Mouse (Mus musculus) left cerebral cortex, postnatal 25 days (tissue): Measurements from ENCODE around the gene Nr2f1. TPM values are rescaled to one million over a fixed set of nuclear protein-coding genes. Genes with fewer than 3 reads are reported as not detected.
"Not testable (repeated sequence)": the region's sequence is repeated elsewhere in the genome, so short reads cannot be mapped to it uniquely, and the experiment has no call there.

Experiments
- DNase-seq, 2 experiments: peaks; one replicate each; pipeline ENCODE4 v3.0.0; 2022; ENCODE audit warnings: low spot score in 2 of 2, mixed read lengths in 1 of 2
- intact Hi-C: fragments of 180-260 bp; cut with DNase I; formaldehyde crosslinking; loops from one replicate; pipeline ENCODE4 v1.15.1; 2025
- total RNA-seq, 2 experiments: library from RNA; stranded (reverse); gene quantifications; 2 replicates each; pipeline ENCODE4 v1.2.3; 2021

The Nr2f1 gene
- total RNA-seq, result 100 to 1,000 TPM; 114 to 122 TPM

DNA sequence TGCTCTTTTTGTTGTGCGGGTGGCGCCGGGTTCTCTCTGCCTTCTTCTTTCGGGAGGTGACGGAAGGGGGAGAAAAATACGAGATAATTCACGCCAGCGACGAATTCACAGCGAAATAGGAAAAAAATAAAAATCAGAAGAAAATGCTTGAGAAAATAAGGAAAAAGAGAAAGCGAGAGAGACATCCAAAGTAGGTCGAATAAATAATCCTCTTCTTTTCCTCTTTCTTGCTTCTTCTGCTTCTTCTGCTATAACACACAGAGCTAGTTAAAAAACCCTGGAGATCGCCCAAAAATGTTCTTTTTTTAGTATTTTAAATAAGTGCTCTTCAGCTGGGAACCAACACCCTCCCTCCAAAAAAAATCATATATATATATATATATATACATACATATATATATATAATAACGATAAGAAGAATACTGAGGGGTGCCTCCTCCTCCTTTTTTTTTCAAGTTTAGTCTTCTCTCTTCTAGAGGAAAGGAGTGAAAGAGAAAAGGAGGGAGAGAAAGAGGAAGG lies at the start of gene Nr2f1:
Gene Nr2f1, minus strand, starts transcription at position 116 of the 519 bp plus-strand sequence.
- intact Hi-C loops, result loop anchor here (5.0 to 10.0 kb wide), 10 partner anchors 228 to 1645 kb away; no protein-coding TSS in a partner anchor
- no peak for DNase-seq

DNA sequence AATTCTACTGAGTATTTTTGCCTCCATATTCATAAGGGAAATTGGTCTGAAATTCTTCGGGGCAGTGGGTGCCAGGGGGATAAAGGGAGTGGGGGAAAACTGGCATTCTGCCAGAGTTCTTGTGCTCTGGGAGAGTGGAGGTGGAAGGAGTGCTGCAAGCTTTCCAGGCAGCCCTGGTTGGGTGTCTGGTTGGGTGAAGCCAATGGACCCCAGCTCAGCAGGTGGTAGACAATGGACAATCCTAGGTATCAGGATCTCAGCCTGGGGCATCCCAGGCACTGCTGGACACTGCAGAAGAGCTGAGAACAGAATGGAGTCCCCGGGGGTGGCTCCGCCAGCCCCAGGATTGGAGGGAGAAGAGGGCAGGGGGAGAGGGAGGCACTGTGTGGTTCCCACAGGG lies 22.1 kb upstream of the Nr2f1 start:
- intact Hi-C loops, result no loop called here
- no peak for DNase-seq

GRCm38 (mm10) chr13:78220238-78220637 lies 20.7 kb upstream of the Nr2f1 start:
- intact Hi-C loops, result not testable (repeated sequence)

DNA sequence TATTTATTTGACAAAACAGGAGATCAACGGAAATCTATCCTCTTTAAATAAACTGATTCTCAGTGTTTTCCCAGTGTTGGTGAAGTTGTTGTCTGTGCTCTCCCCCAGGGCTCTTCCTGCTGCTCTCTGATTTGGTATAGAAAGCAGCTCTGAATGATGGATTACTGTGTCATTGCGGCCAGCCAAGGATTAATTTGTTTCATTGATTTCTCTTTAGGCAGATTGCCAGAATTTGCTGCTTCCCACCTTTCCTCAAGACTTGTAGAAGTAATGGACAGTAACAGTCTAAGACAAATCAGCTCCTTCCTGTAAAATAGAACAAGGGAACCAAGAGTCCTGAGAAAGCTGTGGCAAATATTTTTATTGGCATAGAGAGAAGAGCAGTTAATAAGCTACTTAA lies 15.7 kb upstream of the Nr2f1 start:
- intact Hi-C loops, result no loop called here
- DNase-seq, result no peak

More at GRCm38 (mm10) chr13:78220238-78220637, 20.7 kb upstream of the Nr2f1 start:
- DNase-seq, result not testable (repeated sequence)

GRCm38 (mm10) chr13:78213155-78213554 lies 13.6 kb upstream of the Nr2f1 start:
- DNase-seq, result no peak
- intact Hi-C loops, result no loop called here

DNA sequence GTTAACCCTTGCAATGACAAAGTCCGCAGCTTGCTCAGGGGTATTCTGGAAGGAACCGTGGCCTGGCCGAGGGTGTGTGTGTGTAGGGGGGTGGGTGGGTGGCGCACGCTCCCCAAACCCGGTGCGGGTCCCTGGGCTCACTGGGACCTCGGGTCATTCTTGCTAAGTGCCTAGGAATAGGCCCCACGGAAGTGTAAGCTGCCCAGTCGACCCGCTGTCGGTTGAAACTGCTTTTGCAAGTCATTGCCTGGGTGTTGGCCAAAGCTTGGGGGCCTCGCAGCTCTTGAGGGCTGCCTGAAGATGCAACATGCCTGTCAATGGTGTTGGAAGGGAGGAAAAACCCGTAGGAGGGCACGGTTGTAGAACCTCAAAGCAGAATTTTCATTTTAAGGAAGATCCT lies 12.6 kb upstream of the Nr2f1 start:
- peak; percentile 15 to 51 for DNase-seq
- intact Hi-C loops, result no loop called here

GRCm38 (mm10) chr13:78211231-78212010 lies 11.9 kb upstream of the Nr2f1 start:
- intact Hi-C loops, result no loop called here
- DNase-seq, result no peak

GRCm38 (mm10) chr13:78210748-78211089 lies 11.2 kb upstream of the Nr2f1 start:
- intact Hi-C loops, result no loop called here
- DNase-seq, result peak in 1 of 2 experiments; percentile 42

GRCm38 (mm10) chr13:78210029-78210747 lies 10.6 kb upstream of the Nr2f1 start:
- DNase-seq, result peak; percentile 70 to 76
- intact Hi-C loops, result no loop called here

DNA sequence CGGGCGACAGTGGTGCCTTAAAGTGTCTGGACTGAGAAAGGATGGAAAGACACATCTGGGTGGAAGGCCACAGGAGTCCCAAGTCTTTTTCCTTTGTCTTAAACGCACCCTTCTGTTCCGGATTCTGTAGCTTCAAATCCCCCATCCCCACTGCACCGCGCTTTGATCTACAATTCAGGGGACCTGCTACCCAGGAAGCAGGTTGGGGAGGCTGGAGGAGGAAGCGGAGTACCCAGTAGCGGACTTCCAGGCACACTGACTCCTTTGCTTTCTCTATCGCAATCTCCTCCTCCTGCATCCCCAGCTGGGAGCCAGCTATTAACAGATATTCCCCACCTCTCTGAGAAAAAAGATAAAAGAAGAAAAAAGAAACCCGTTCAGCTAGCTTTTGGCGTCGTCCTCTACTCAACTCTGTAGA lies 10.1 kb upstream of the Nr2f1 start:
- intact Hi-C loops, result loop anchor here (5.0 to 10.0 kb wide), 2 partner anchors 313 to 1635 kb away; no protein-coding TSS in a partner anchor
- no peak for DNase-seq

GRCm38 (mm10) chr13:78208689-78209410 lies 9.3 kb upstream of the Nr2f1 start:
- intact Hi-C loops, result loop anchor here (5.0 to 10.0 kb wide), 2 partner anchors 313 to 1636 kb away; no protein-coding TSS in a partner anchor
- peak in 1 of 2 experiments; percentile 22 for DNase-seq

GRCm38 (mm10) chr13:78207796-78208645 lies 8.5 kb upstream of the Nr2f1 start:
- intact Hi-C loops, result loop anchor here (5.0 to 10.0 kb wide), 2 partner anchors 314 to 1637 kb away; no protein-coding TSS in a partner anchor

DNA sequence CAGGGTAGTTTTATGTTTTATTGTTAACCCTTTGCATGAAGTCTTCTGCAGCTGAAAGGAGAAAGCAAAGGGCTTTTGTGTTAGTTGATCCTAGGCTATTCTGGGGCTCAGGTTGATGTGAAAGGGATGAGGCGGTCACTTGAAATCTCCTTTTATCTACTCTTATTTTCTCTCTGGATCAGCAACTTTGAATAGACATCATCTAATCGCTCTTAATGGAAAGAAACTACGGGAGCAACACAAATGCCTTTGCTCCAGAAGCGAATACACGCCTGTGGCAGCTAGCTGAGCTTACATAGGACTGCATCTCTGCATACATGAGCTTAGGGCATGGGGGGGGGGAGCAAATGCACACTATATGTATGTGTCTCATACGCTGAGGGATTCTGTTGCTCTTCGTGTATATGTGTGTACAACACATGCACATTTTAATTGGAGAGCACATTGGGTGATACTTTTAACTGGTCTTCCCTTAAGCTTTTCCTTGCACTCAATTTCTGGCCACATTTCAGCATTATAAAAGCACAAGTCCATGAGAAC lies 7.4 kb upstream of the Nr2f1 start:
- intact Hi-C loops, result loop anchor here (5.0 to 10.0 kb wide), 2 partner anchors 315 to 1638 kb away; no protein-coding TSS in a partner anchor
- peak in 1 of 2 experiments; percentile 19 for DNase-seq

More at GRCm38 (mm10) chr13:78207796-78208645, 8.5 kb upstream of the Nr2f1 start:
- peak in 1 of 2 experiments; percentile 32 for DNase-seq

GRCm38 (mm10) chr13:78205426-78205825 lies 5.9 kb upstream of the Nr2f1 start:
- no peak for DNase-seq
- intact Hi-C loops, result loop anchor here (5.0 to 10.0 kb wide), 2 partner anchors 317 to 1639 kb away; no protein-coding TSS in a partner anchor

- DNase-seq, result peak; percentile 82 to 86
- intact Hi-C loops, result loop anchor here (5.0 to 10.0 kb wide), 10 partner anchors 224 to 1641 kb away; no protein-coding TSS in a partner anchor
Measured at GRCm38 (mm10) chr13:78203348-78204061, 3.9 kb upstream of the Nr2f1 start.

DNA sequence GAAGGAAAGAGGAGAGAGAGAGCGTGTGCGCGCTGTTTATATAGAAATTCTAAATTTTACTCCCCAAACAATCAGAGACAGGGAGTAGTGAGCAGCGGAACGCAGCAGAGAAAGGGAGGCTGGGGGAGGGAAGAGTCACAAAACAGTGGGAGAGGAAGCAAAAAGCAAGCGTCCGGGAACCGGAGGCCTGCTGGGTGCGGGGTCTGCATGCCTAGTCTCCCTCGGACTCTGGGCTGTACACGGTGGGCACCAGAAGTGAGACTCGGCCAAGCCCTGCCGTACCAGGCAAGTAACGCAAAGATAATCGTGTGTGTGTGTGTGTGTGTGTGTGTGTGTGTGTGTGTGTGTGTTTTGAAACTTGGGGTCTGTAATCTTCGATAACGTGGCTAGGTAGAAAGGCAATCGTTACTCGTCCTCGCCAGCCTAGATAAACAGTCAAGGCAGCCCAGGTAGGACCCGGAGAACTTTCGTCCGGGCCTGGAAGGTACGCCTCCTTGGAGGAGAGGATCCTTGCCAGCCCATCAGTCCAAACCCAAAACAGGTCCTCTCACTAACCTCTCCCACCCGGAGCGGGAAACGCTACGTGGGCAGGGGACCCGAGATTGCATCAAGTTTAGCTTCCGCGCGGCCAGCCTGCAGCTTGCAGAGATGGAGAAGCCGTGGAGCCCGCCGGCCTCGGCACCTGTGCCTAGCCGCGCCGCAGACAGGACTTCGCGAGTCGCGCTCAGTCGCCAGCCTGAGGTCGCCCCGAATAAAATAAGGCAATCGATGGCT lies 3.2 kb upstream of the Nr2f1 start:
- DNase-seq, result peak; percentile 72 to 74
- intact Hi-C loops, result loop anchor here (5.0 to 10.0 kb wide), 10 partner anchors 225 to 1642 kb away; no protein-coding TSS in a partner anchor
